Mouse (Mus musculus): ENCODE results near the gene Pcgf2.

- TF ChIP-seq CTCF (IDR thresholded peaks at IDR 0.05; ENCODE audit: control insufficient read depth, insufficient read depth, insufficient read length) (no peak), MYOG (IDR thresholded peaks at IDR 0.05; ENCODE audit: control insufficient read depth, extremely low read depth, insufficient read length) (no peak), CEBPB (IDR thresholded peaks at IDR 0.05; ENCODE audit: low read depth) (no peak), USF1 (IDR thresholded peaks at IDR 0.05; ENCODE audit: low read depth) (no peak), FOSL1 (IDR thresholded peaks at IDR 0.05; ENCODE audit: insufficient read depth, low read length, poor library complexity, severe bottlenecking) (no peak)
These were observed 4.4 kb downstream of the Pcgf2 start for GRCm38 (mm10) chr11:97695712-97696401.

Measured in C2C12 (cell line).